Mouse (Mus musculus): ENCODE results near the gene Fam171a2.

- TF ChIP-seq GATA1 (IDR thresholded peaks at IDR 0.05; ENCODE audit: low read length) = no peak
- no peak for TF ChIP-seq TAL1 (IDR thresholded peaks at IDR 0.05; ENCODE audit: low read length)
Observed at GRCm38 (mm10) chr11:102475027-102475426, 27.5 kb upstream of the Fam171a2 start.

All from erythroblast, embryonic 14.5 days (primary cell).